21 mouse cellular contexts compared by ENCODE assay signal in the genomic region with DNA sequence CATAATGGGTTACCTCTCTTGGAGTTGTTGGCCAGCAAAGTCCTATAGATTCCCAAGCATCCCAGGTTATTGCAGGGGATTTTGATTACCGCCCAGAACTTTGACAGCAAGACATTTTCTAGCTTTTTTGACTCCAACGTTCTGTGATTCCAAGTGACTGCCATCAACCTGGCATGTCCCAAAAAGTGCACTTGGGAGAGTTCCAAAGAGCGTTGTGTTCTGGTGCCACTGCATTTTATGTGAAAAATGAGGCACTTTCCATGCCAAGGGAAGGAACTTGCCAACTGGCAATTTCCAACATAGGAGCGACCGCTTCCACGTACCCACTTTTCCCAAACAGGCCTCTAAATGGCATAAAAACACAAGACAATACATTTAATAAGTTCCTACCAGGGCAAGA. TPM values are rescaled to one million over a fixed set of nuclear protein-coding genes. Genes with fewer than 3 reads are reported as not detected.
DNase-seq lines count a peak whose midpoint lies in the region; ATAC-seq lines count a peak whose summit lies in the region.
"Had no signal": no experiment of that assay in that cellular context is flagged by ENCODE, and none has a peak within 500 bp of the region (broad histone marks: within the 10 kb centered on the region; RNA-seq: fewer than 3 reads in every experiment).

No protein-coding gene starts in this region.

- H3K27ac ChIP-seq in hindbrain, embryonic 16.5 days (ENCODE audit: low read depth, low read length) = no peak overlapping the region; the same call in 1 of the 2 replicates
- H3K27ac ChIP-seq in hindbrain, embryonic 11.5 days (ENCODE audit: low read depth, low read length) = no peak overlapping the region
- H3K27ac ChIP-seq: embryonic facial prominence, embryonic 12.5 days; heart, adult 2 months; hindbrain, embryonic 12.5 days; kidney, postnatal 0 days; left cerebral cortex, adult 2 months; liver, embryonic 12.5 days; midbrain, embryonic 12.5 days had no signal

- no peak overlapping the region for H3K4me3 ChIP-seq in hindbrain, embryonic 16.5 days (ENCODE audit: low read length)
- no peak overlapping the region for H3K4me3 ChIP-seq in hindbrain, embryonic 11.5 days (ENCODE audit: low read depth, low read length)
- H3K4me3 ChIP-seq: embryonic facial prominence, embryonic 12.5 days; heart, adult 2 months; hindbrain, embryonic 12.5 days; left cerebral cortex, adult 2 months; liver, embryonic 12.5 days; midbrain, embryonic 12.5 days; myocyte had no signal

- 74% methylated on average over 6 of the region's 6 CpGs for WGBS in hindbrain, embryonic 16.5 days
- WGBS in hindbrain, embryonic 11.5 days = 94% methylated on average over 6 of the region's 6 CpGs

- no peak overlapping the region for H3K4me2 ChIP-seq in hindbrain, embryonic 16.5 days (ENCODE audit: low read length)
- no peak overlapping the region for H3K4me2 ChIP-seq in hindbrain, embryonic 11.5 days (replicated peaks; ENCODE audit: low read depth, low read length)
- H3K4me2 ChIP-seq: embryonic facial prominence, embryonic 12.5 days; hindbrain, embryonic 12.5 days; liver, embryonic 12.5 days; lung, embryonic 14.5 days; midbrain, embryonic 12.5 days had no signal

- H3K36me3 ChIP-seq in hindbrain, embryonic 16.5 days (ENCODE audit: control insufficient read depth, insufficient read depth, low read length) = no peaks in the 10 kb centered on the region
- H3K36me3 ChIP-seq in hindbrain, embryonic 11.5 days (ENCODE audit: control insufficient read depth, insufficient read depth, low read length) = no peaks in the 10 kb centered on the region
- H3K36me3 ChIP-seq: embryonic facial prominence, embryonic 12.5 days; G1E; hindbrain, embryonic 12.5 days; liver, embryonic 12.5 days; midbrain, embryonic 12.5 days had no signal

- ATAC-seq in hindbrain, embryonic 16.5 days = peak; percentile 30; the same call in 1 of the 2 replicates
- ATAC-seq in hindbrain, embryonic 11.5 days (ENCODE audit: low FRiP score) = no peak
- ATAC-seq: CD4-positive, CD25-positive, alpha-beta regulatory T cell, adult 4 months; liver, embryonic 12.5 days had no signal

- no peaks in the 10 kb centered on the region for H3K9me3 ChIP-seq in hindbrain, embryonic 16.5 days (ENCODE audit: control insufficient read depth, low read length)
- H3K9me3 ChIP-seq in hindbrain, embryonic 11.5 days (ENCODE audit: control insufficient read depth, low read length) = no peaks in the 10 kb centered on the region
- H3K9me3 ChIP-seq: embryonic facial prominence, embryonic 12.5 days; G1E; hindbrain, embryonic 12.5 days; liver, embryonic 12.5 days; midbrain, embryonic 12.5 days had no signal

- no peak overlapping the region for H3K9ac ChIP-seq in hindbrain, embryonic 16.5 days (ENCODE audit: low read depth, low read length)
- no peak overlapping the region for H3K9ac ChIP-seq in hindbrain, embryonic 11.5 days (ENCODE audit: low read depth, low read length)
- H3K9ac ChIP-seq: embryonic facial prominence, embryonic 12.5 days; hindbrain, embryonic 12.5 days; liver, embryonic 12.5 days; lung, embryonic 14.5 days; midbrain, embryonic 12.5 days had no signal

- no peaks in the 10 kb centered on the region for H3K27me3 ChIP-seq in hindbrain, embryonic 16.5 days (replicated peaks; ENCODE audit: control insufficient read depth, insufficient read depth, low read length)
- H3K27me3 ChIP-seq in hindbrain, embryonic 11.5 days (ENCODE audit: control insufficient read depth, insufficient read depth, low read length) = no peaks in the 10 kb centered on the region
- H3K27me3 ChIP-seq: embryonic facial prominence, embryonic 12.5 days; hindbrain, embryonic 12.5 days; liver, embryonic 12.5 days; midbrain, embryonic 12.5 days had no signal

- DNase-seq in adrenal gland, postnatal 10 days = peak; percentile 34
- DNase-seq in adrenal gland, adult (ENCODE audit: inconsistent age in 2 of 2, low spot score in 1 of 2) = no peak
- DNase-seq in hindbrain, embryonic 11.5 days (ENCODE audit: low spot score) = no peak
- DNase-seq in cerebellum, adult 11-12 months = peak; percentile 90
- DNase-seq in cerebellum, postnatal 25 days = peak; percentile 85 to 89
- DNase-seq in gastrocnemius, postnatal 25 days = no peak
- no peak for DNase-seq in frontal cortex, adult 2 months (ENCODE audit: extremely low spot score in 1 of 2, low spot score in 1 of 2)
- DNase-seq: heart, adult 2 months; kidney, adult 11 months; lung, embryonic 14.5 days had no signal

- no peaks in the 10 kb centered on the region for H3K4me1 ChIP-seq in hindbrain, embryonic 16.5 days (ENCODE audit: control insufficient read depth, insufficient read depth, low read depth, low read length)
- H3K4me1 ChIP-seq in hindbrain, embryonic 11.5 days (replicated peaks; ENCODE audit: control insufficient read depth, insufficient read depth, low read length) = no peaks in the 10 kb centered on the region
- H3K4me1 ChIP-seq: embryonic facial prominence, embryonic 12.5 days; hindbrain, embryonic 12.5 days; liver, embryonic 12.5 days; midbrain, embryonic 12.5 days had no signal

RNA-seq across cellular contexts. Expression of a gene that starts 57.7 kb away (rescaled TPM):
- total RNA-seq in adrenal gland, postnatal 10 days (2021) = 1 to 10 TPM; 1.4 to 2.3 TPM
- polyA plus RNA-seq in hindbrain, embryonic 16.5 days (2015; fragmentation: Nextera tagmentation; extraction: Ambion mirVana) = 15.4 and 19.2 TPM in 2 replicates
- 3.8 and 7.8 TPM in 2 replicates for polyA plus RNA-seq in hindbrain, embryonic 11.5 days (2014; fragmentation: Nextera tagmentation; extraction: Ambion mirVana)
- under 1 TPM in 1 of 2 experiments, not detected in 1; 0.16 TPM for total RNA-seq in gastrocnemius, postnatal 25 days (2021)
- 13.5 and 14.2 TPM in 2 replicates for polyA plus RNA-seq in frontal cortex, adult 2 months (2012; rRNA removed)
- total RNA-seq: heart, adult 2 months; neutrophil, adult 5-6 weeks had no signal
- polyA plus RNA-seq: G1E; heart, adult 2 months; myocyte had no signal

Comparison
In these comparisons a context has a peak if more than half of its experiments do, and no peak if none do; other contexts are left out.
1. DNase-seq: peak in adrenal gland, postnatal 10 days (single experiment), cerebellum, adult 11-12 months (single experiment) and cerebellum, postnatal 25 days (2 of 2); none in adrenal gland, adult (0 of 2), hindbrain, embryonic 11.5 days (single experiment), gastrocnemius, postnatal 25 days (single experiment) and frontal cortex, adult 2 months (0 of 2).